Mouse (Mus musculus) layer of hippocampus, postnatal 36 days (tissue): ENCODE measurements at regions not wholly inside any gene's neighbourhood (a gene's known extent, or its start where the extent isn't known, plus 50 kb on each side); places are given as distances from the start of the nearest gene placed in this dataset.
A peak's percentile ranks its signal among the peaks of the same experiment; 100 is the strongest.

Source experiments
- DNase-seq, 2 experiments: peaks; one replicate each; pipeline ENCODE4 v3.0.0; 2022

GRCm38 (mm10) chr6:51641965-51642364 is 118.3 kb downstream of the Snx10 start:
- DNase-seq = no peak

GRCm38 (mm10) chr6:51648813-51649212 is 125.1 kb downstream of the Snx10 start:
- no peak for DNase-seq

DNA sequence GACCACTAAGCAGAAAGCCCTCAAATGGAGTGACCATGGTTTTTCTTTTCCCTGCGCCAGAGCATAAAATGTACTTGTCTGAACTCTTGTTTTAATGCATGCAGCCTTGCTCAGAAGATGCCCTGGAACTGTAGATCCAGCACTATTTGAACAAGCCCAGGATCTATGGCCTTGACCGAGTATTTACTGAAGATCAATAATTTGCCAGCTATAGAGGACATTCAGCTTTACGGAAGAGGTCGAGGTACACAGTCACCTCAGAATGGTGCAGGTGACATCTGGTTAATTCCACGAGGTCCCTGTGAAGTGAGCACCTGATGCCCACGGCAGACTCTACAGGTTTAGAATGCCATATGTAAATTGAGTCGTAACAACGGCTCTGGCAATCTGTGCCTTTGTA is 130.1 kb downstream of the Snx10 start:
- no peak for DNase-seq

DNA sequence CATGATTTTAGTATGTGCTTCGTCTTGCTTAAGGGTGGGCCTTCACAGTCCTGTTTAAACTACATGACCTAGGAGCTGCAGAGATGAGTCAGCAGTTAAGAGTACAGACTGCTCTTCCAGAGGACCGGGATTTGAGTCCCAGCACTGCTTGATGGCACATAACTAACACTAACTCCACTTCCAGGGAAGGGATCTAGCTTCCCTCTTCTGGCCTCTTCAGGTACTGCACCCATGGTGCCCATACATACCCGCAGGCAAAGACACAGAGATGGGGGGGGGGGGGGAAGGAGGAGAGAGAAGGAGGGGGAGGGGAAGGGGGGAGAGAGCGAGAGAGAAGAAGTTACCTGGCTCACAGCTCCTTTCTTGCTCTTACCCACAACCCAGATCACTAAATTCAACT is 131.3 kb downstream of the Snx10 start:
- DNase-seq = no peak

GRCm38 (mm10) chr6:51656078-51656477 is 132.4 kb downstream of the Snx10 start:
- no peak for DNase-seq

- DNase-seq = no peak
These were observed 133.4 kb downstream of the Snx10 start for GRCm38 (mm10) chr6:51656883-51657640.

DNA sequence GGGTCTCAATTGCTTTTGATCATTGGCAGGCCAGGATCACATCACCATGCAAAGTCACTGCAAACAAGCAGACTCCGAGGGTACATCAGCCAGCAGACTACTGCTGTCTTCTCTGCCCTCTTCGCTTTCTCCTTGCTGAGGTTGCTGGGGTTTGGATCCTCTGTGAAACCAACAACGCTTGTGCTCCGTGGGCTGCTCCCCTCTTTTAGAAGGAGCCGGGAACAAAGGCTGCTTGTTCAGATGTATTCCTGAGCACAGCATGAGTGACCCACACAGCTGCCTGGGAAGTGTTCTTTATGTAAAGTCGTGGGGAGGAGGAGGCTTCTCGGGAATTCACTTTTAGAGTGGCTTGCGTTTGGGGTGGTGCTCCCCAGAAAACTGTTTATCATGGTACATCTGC is 134.7 kb downstream of the Snx10 start:
- no peak for DNase-seq

GRCm38 (mm10) chr6:51663178-51663577 is 139.5 kb downstream of the Snx10 start:
- DNase-seq = no peak

- no peak for DNase-seq
These were observed 140.3 kb downstream of the Snx10 start for GRCm38 (mm10) chr6:51664049-51664448.

DNA sequence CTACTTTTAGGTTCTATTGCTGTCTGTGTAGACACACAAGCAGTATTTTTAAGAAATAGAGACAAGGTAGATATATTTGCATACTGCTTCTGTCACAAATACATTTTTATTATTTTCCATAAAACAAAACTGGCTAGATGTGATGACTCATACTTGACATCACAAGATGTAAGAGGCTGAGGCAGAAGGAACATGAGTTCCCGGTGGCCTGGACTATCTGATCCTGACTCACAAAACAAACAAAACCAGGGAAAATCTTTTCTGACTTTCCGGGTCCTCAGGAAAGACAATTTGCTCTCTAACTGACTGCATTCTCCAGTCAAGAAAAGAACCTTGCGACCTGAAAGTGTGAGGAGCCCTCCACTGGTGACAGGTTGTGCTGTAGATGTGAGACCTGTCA is 143.3 kb downstream of the Snx10 start:
- DNase-seq = no peak

GRCm38 (mm10) chr6:51675342-51675945 is 151.7 kb downstream of the Snx10 start:
- DNase-seq = no peak

DNA sequence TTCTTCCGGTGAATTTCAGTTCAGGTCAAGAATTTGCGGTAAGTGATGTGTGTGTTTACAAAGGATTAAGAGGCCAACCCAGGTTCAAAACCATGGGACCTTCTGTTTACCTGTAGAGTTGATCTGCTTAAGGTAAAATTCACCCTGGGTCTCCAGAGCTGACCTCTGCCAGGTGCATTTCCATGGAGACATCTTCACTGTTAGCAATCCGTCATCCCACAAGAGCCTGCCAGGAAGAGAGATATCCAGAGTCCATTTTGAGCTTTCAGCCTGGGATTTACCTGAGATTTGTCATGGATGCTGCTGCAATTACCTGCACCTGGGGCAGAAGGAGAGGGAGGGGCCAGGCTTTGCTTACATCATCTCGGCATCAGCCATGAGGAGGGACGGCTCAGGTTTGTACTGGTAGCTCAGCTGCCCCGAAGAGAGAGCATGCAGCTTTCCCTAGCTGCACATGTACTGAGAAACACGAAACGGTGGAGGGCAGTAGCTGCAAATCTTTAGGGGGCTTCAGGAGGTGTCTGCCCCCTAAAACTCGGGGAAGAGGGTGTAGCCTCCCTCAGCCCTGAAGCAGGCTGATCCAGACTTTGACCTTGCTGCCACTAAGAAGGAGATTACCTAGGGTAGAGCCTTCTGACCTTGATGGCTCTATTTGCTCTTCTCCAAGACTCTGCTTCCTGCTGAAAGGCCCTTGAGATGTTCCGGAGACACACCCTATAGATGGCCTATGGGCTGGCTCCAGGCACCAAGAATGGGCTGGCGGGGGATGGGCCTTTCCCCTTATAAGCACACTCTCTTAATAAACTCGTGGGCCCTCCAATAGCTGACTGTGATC is 153.7 kb downstream of the Snx10 start:
- no peak for DNase-seq

- DNase-seq = no peak
These were observed 155.0 kb downstream of the Snx10 start for GRCm38 (mm10) chr6:51678743-51679142.

- DNase-seq = no peak
These were observed 156.6 kb downstream of the Snx10 start for GRCm38 (mm10) chr6:51680239-51680857.

GRCm38 (mm10) chr6:51683131-51683530 is 159.4 kb downstream of the Snx10 start:
- no peak for DNase-seq

GRCm38 (mm10) chr6:51685651-51686287 is 162.1 kb downstream of the Snx10 start:
- DNase-seq = no peak

- peak; percentile 51 to 62 for DNase-seq
These were observed 167.3 kb downstream of the Snx10 start for GRCm38 (mm10) chr6:51690795-51691563.

GRCm38 (mm10) chr6:51693984-51694383 is 170.3 kb downstream of the Snx10 start:
- DNase-seq = no peak

DNA sequence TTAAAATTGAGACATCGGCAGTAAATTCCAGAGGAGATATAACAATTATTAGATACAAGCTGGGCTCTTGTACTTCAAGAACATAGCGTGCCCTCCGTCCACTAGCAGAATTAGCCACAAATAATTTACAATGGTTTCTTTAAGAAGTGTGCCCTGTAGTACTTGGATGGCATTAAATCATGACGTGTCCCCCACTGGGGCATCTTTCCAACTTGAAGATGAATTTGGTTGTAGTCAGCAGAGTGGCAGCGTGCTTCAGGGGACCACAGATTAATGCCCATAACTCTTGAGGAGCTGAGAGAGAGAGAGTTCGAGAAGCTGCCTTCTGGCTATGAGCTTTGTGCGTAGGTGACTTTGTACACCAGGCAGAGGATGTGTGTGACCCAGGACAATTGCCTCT is 172.7 kb downstream of the Snx10 start:
- no peak for DNase-seq

- no peak for DNase-seq
These were observed 174.1 kb downstream of the Snx10 start for GRCm38 (mm10) chr6:51697754-51698153.

DNA sequence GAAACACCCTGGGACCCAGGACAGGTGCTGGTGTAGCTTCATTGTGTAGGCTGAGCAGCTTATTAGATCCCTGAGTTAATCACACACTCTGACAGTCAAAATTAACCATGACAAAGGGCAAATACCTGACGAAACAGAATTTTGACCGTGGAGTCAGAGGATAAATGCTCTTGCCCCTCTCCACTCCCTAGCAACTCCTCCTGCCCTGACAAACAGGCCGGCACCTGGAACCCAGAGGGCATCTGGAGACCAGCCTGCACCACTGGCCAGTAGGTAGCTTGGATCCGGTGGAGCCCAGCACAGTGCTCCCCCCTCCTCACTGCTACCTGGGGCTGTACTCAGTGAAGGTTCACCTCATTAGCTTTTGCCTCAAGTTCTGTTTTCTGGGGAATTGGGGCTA is 174.5 kb downstream of the Snx10 start:
- DNase-seq = no peak
